Mouse (Mus musculus): ENCODE measurements at regions not wholly inside any gene's neighbourhood (a gene's known extent, or its start where the extent isn't known, plus 50 kb on each side); places are given as distances from the start of the nearest gene placed in this dataset.

DNA sequence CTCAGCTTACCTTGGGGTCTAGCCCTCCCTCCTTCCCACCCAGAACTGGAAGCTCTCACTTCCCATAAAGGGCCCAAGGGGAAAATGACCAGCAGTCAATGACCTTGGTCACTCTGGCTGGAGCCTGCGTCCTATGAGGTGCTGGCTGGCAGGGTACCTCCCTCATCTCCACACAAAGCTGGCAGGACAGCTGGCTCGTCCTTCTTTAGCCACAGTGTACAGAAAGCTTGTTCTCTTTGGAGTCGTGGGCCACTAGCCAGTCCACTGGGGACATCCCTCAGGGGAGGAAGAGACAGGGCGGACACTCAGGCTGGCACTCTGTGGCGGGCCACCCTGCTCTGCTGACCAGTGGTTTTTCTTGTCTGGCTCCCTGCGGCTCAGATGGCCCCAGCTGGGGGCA lies 106.3 kb downstream of the Vegfa start:
- H3K27ac ChIP-seq: peak overlapping the region; percentile 40; the same call in 1 of the 2 replicates

DNA sequence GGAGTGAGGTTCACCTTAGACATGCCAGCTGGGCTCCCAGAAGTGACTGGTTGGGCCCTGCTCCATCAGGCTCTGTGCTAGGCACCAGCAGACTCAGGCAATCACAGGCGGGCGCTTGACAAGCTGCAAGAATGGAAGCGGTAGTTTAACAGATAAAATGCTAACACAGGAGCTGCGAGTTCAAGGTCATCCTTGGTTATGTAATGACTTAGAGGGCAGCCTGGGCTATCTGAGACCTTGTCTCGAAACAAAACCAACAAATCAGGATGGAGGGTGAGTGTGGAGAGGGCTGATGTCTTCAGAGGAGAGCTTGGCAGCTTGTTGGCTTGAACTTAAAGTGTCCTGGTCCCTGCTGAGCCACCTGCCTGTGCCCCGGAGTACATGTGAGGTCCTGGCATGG lies 107.6 kb downstream of the Vegfa start:
- intact Hi-C loops (cut with DNase I): no loop called here
- Histone ChIP-seq H3K9ac (ENCODE audit: low read depth, low read length) (no peak overlapping the region), H3K4me1 (ENCODE audit: control insufficient read depth, insufficient read depth, low read length) (peaks cover 3% of the 10 kb centered on the region; the same call in 1 of the 2 replicates), H3K36me3 (ENCODE audit: control insufficient read depth, insufficient read depth, low read length) (no peaks in the 10 kb centered on the region), H3K27me3 (ENCODE audit: control insufficient read depth, insufficient read depth, low read length) (no peaks in the 10 kb centered on the region), H3K4me3 (no peak overlapping the region), H3K79me2 (replicated peaks; ENCODE audit: control insufficient read depth, insufficient read depth, low read length) (no peaks in the 10 kb centered on the region), H3K27ac (no peak overlapping the region)
- WGBS: 85% methylated on average over 6 of the region's 6 CpGs
- no peak for DNase-seq
- no peak for TF ChIP-seq CTCF (IDR thresholded peaks at IDR 0.05)
- no peak for TF ChIP-seq EP300 (IDR thresholded peaks at IDR 0.05; ENCODE audit: insufficient read depth, low read depth, low read length)
- TF ChIP-seq POLR2A (IDR thresholded peaks at IDR 0.05; ENCODE audit: insufficient read depth, low read depth, low read length): no peak

More for the DNA sequence above, 106.3 kb downstream of the Vegfa start:
- H3K27me3 ChIP-seq (ENCODE audit: control insufficient read depth, insufficient read depth, low read length): no peaks in the 10 kb centered on the region
- H3K79me2 ChIP-seq (replicated peaks; ENCODE audit: control insufficient read depth, insufficient read depth, low read length): no peaks in the 10 kb centered on the region
- DNase-seq: peak in 1 of 2 experiments; percentile 38
- no peak overlapping the region for H3K4me3 ChIP-seq
- WGBS: 43% methylated on average over 6 of the region's 6 CpGs
- H3K4me1 ChIP-seq (ENCODE audit: control insufficient read depth, insufficient read depth, low read length): peaks cover 1% of the 10 kb centered on the region; the same call in 1 of the 2 replicates
- intact Hi-C loops (cut with DNase I): no loop called here
- no peaks in the 10 kb centered on the region for H3K36me3 ChIP-seq (ENCODE audit: control insufficient read depth, insufficient read depth, low read length)
- no peak overlapping the region for H3K9ac ChIP-seq (ENCODE audit: low read depth, low read length)
- no peak for TF ChIP-seq EP300 (IDR thresholded peaks at IDR 0.05; ENCODE audit: insufficient read depth, low read depth, low read length)
- TF ChIP-seq POLR2A (IDR thresholded peaks at IDR 0.05; ENCODE audit: insufficient read depth, low read depth, low read length): no peak
- no peak for TF ChIP-seq CTCF (IDR thresholded peaks at IDR 0.05)

- WGBS: 75% methylated on average over 8 of the region's 8 CpGs
- no peaks in the 10 kb centered on the region for H3K27me3 ChIP-seq (ENCODE audit: control insufficient read depth, insufficient read depth, low read length)
- intact Hi-C loops (cut with DNase I): no loop called here
- H3K79me2 ChIP-seq (replicated peaks; ENCODE audit: control insufficient read depth, insufficient read depth, low read length): no peaks in the 10 kb centered on the region
- TF ChIP-seq EP300 (IDR thresholded peaks at IDR 0.05; ENCODE audit: insufficient read depth, low read depth, low read length): no peak
- no peak for TF ChIP-seq CTCF (IDR thresholded peaks at IDR 0.05)
- no peak for TF ChIP-seq POLR2A (IDR thresholded peaks at IDR 0.05; ENCODE audit: insufficient read depth, low read depth, low read length)
- no peaks in the 10 kb centered on the region for H3K36me3 ChIP-seq (ENCODE audit: control insufficient read depth, insufficient read depth, low read length)
- H3K4me3 ChIP-seq: no peak overlapping the region
- H3K27ac ChIP-seq: no peak overlapping the region
- DNase-seq: no peak
- H3K9ac ChIP-seq (ENCODE audit: low read depth, low read length): no peak overlapping the region
- peaks cover 5% of the 10 kb centered on the region; the same call in 1 of the 2 replicates for H3K4me1 ChIP-seq (ENCODE audit: control insufficient read depth, insufficient read depth, low read length)
These were observed 108.9 kb downstream of the Vegfa start for GRCm38 (mm10) chr17:45923217-45923730.

DNA sequence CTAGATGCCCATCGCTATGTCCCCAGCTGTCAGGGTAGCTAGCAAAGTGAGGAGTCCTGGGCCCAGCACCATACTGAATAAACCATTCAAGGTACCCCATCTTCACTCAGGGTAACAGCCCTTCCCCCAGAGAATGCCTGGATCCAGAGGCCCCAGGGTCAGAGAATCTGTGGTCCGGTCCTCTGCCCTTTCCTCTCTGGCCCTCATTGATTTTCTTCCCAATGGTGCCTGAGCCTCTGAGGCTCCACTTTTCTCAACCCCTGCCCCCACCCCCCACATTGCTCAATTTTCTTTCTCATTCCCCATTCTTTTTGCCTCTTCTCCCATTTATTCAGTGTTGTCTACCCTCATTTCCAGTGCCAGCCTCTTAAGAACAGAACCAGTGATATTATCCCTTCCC lies 114.5 kb downstream of the Vegfa start:
- H3K27me3 ChIP-seq (ENCODE audit: control insufficient read depth, insufficient read depth, low read length): no peaks in the 10 kb centered on the region
- H3K79me2 ChIP-seq (replicated peaks; ENCODE audit: control insufficient read depth, insufficient read depth, low read length): no peaks in the 10 kb centered on the region
- no peak overlapping the region for H3K4me3 ChIP-seq
- no peak for DNase-seq
- no peaks in the 10 kb centered on the region for H3K36me3 ChIP-seq (ENCODE audit: control insufficient read depth, insufficient read depth, low read length)
- H3K9ac ChIP-seq (ENCODE audit: low read depth, low read length): no peak overlapping the region
- H3K27ac ChIP-seq: no peak overlapping the region
- no peak for TF ChIP-seq CTCF (IDR thresholded peaks at IDR 0.05)
- TF ChIP-seq POLR2A (IDR thresholded peaks at IDR 0.05; ENCODE audit: insufficient read depth, low read depth, low read length): no peak
- WGBS: 93% methylated on average over 2 of the region's 2 CpGs
- H3K4me1 ChIP-seq (ENCODE audit: control insufficient read depth, insufficient read depth, low read length): peaks cover 4% of the 10 kb centered on the region; the same call in 1 of the 2 replicates
- intact Hi-C loops (cut with DNase I): no loop called here

GRCm38 (mm10) chr17:45916937-45917336 lies 115.2 kb downstream of the Vegfa start:
- H3K27ac ChIP-seq: no peak overlapping the region

GRCm38 (mm10) chr17:45914706-45915240 lies 117.4 kb downstream of the Vegfa start:
- Histone ChIP-seq H3K27me3 (ENCODE audit: control insufficient read depth, insufficient read depth, low read length) (no peaks in the 10 kb centered on the region), H3K27ac (no peak overlapping the region), H3K79me2 (replicated peaks; ENCODE audit: control insufficient read depth, insufficient read depth, low read length) (no peaks in the 10 kb centered on the region), H3K9ac (ENCODE audit: low read depth, low read length) (no peak overlapping the region), H3K4me1 (ENCODE audit: control insufficient read depth, insufficient read depth, low read length) (peaks cover 6% of the 10 kb centered on the region; the same call in 1 of the 2 replicates), H3K4me3 (no peak overlapping the region), H3K36me3 (ENCODE audit: control insufficient read depth, insufficient read depth, low read length) (no peaks in the 10 kb centered on the region)
- intact Hi-C loops (cut with DNase I): loop anchor here (5.0 kb wide), 1 partner anchor 93 kb away; no protein-coding TSS in a partner anchor
- TF ChIP-seq POLR2A (IDR thresholded peaks at IDR 0.05; ENCODE audit: insufficient read depth, low read depth, low read length): no peak
- no peak for TF ChIP-seq CTCF (IDR thresholded peaks at IDR 0.05)
- no peak for TF ChIP-seq EP300 (IDR thresholded peaks at IDR 0.05; ENCODE audit: insufficient read depth, low read depth, low read length)
- no peak for DNase-seq
- WGBS: 79% methylated on average over 9 of the region's 9 CpGs

More at GRCm38 (mm10) chr17:45916937-45917336, 115.2 kb downstream of the Vegfa start:
- intact Hi-C loops (cut with DNase I): no loop called here
- 77% methylated on average over 4 of the region's 4 CpGs for WGBS
- TF ChIP-seq POLR2A (IDR thresholded peaks at IDR 0.05; ENCODE audit: insufficient read depth, low read depth, low read length): no peak
- no peak for TF ChIP-seq EP300 (IDR thresholded peaks at IDR 0.05; ENCODE audit: insufficient read depth, low read depth, low read length)
- no peak for TF ChIP-seq CTCF (IDR thresholded peaks at IDR 0.05)
- no peak for DNase-seq
- H3K4me1 ChIP-seq (ENCODE audit: control insufficient read depth, insufficient read depth, low read length): peaks cover 4% of the 10 kb centered on the region; the same call in 1 of the 2 replicates
- H3K79me2 ChIP-seq (replicated peaks; ENCODE audit: control insufficient read depth, insufficient read depth, low read length): no peaks in the 10 kb centered on the region
- no peak overlapping the region for H3K4me3 ChIP-seq
- H3K27me3 ChIP-seq (ENCODE audit: control insufficient read depth, insufficient read depth, low read length): no peaks in the 10 kb centered on the region
- H3K9ac ChIP-seq (ENCODE audit: low read depth, low read length): no peak overlapping the region
- no peaks in the 10 kb centered on the region for H3K36me3 ChIP-seq (ENCODE audit: control insufficient read depth, insufficient read depth, low read length)
